Mouse (Mus musculus) spleen, postnatal 4 days (tissue): Measurements from ENCODE around the gene Prelid3b.

Experiments
- DNase-seq, 2 experiments: peaks; one replicate each; pipeline ENCODE4 v3.0.0; 2022; ENCODE audit warnings: low spot score in 2 of 2

The Prelid3b gene

GRCm38 (mm10) chr2:174463370-174463769 is 9.5 kb downstream of the Prelid3b start:
- peak in 1 of 2 experiments; percentile 68 for DNase-seq

GRCm38 (mm10) chr2:174459365-174459764 is 13.5 kb downstream of the Prelid3b start:
- no peak for DNase-seq

DNA sequence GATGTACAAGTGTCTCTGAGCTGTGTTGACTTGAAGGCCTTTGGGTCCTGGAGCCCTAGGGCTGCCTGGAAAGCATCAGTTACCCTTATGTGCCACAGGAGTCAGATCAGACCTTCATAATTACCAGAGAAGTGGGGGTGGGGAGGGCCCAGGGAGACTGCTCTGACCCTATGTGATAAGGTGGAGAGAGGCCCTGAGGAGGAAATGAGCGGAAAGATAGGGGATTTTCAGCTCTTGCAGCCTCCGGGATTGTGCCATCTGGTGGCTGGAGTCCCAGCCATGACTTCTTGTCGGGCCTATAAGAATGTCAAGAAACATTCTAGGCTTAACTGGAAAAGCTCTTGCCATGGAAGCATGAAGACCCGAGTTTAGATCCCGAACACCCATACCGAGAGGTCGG is 19.2 kb downstream of the Prelid3b start:
- DNase-seq, result peak; percentile 83 to 85

- DNase-seq, result no peak
These were observed 22.5 kb downstream of the Prelid3b start, which contains the start of gene Tubb1 for GRCm38 (mm10) chr2:174450353-174450752. Tubb1 (plus strand) TSS chr2:174450695.

GRCm38 (mm10) chr2:174448405-174448804 is 24.5 kb downstream of the Prelid3b start:
- no peak for DNase-seq

- DNase-seq, result no peak
These were observed 26.0 kb downstream of the Prelid3b start for GRCm38 (mm10) chr2:174446905-174447304.

DNA sequence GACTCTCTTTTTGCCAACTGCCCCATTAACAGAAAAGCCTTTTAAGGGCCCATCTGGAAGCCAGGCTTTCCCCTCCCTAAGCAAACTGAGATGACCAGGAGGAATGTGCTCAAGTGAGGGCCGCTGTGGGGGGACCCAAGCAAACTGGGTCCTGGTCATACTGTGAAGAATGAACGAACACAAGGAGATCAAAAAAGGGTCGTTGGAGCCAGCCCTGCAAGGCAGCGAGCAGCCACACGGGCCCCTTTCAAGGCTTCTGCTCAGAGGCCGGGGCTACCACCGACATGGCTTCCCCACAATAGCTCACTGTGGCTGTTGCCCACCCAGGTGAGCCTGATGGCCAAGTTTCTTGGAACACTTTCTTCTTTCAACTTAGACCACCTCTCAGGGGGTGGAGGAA is 26.4 kb downstream of the Prelid3b start:
- no peak for DNase-seq

- DNase-seq, result no peak
These were observed 27.9 kb downstream of the Prelid3b start for GRCm38 (mm10) chr2:174445018-174445417.

DNA sequence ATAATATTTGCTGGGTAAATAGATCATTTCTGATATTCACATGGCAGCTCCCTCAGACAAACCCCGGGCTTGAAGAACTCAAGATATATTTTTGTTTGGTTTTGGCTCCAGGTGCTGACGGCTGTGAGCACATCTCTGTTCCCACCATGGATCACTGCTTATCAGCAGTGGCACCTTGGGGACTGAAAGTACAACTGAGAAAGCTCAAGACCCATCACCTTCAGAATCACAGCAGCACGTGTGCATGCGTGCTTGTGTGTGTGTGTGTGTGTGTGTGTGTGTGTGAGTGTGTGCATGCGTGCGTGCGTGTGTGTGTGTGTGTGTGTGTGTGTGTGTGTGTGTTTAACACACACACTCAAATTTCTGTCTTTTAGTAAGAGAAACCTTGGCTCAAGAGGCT is 28.5 kb downstream of the Prelid3b start:
- no peak for DNase-seq

DNA sequence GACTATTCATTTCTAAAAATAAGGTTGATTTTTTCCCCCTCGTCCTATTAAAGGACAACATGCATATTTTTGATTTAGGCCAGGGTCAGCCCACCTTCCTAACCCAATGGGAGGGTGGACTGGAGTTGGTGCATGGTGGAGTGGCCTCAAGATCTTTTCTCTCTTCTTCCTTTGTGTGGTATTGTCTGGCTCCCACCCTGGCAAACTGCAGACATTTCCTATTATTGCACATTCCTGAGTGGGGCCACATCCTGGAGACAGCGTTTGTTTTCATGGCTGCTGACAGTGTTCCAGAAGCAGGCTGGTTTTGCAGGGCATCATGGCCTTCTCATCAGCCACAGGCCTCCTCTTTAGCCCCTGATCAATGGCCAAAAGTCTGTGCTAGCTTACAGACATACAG is 29.8 kb downstream of the Prelid3b start:
- DNase-seq, result no peak

GRCm38 (mm10) chr2:174442460-174442859 is 30.4 kb downstream of the Prelid3b start:
- no peak for DNase-seq

GRCm38 (mm10) chr2:174441898-174442297 is 31.0 kb downstream of the Prelid3b start:
- DNase-seq, result no peak

GRCm38 (mm10) chr2:174439961-174440360 is 32.9 kb downstream of the Prelid3b start:
- no peak for DNase-seq

GRCm38 (mm10) chr2:174439450-174439838 is 33.4 kb downstream of the Prelid3b start:
- no peak for DNase-seq

DNA sequence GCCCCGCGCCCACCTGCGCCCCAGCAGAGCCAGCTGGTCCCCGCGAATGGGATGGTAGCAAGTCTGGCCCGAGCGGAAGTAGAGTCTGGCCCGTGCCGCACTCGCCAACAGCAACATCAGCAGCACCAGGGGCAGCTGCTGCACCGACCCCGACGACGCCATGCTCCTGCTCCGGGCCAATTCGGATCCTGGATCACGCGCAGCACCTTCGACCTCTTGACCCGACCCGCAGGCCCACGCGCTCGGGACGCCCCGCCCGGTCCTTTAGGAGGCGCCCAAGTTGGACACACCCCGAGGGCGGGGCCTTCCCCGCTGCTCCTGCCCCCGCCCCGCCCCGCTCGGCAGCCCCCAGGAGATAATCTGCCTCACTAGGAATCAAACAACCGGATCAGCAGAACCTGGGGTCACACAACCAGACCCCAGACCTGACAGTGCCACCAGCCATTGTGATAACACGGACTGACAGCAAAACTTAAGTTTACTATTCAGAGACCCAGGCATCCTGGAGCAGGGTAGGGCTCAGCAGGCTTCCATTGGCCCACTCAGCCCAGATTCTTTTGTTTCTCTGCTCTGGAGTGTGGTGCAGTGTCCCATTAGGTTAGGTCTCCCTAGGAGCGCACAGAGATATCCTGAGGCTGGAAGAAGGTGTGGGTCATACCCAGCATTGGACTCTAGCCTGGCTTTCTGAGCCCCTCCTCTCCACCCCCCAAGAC is 34.0 kb downstream of the Prelid3b start, which contains the start of gene Ctsz:
Ctsz (minus strand) TSS at position 303 of the 713 bp plus-strand sequence.
- DNase-seq, result peak; percentile 79 to 89

- no peak for DNase-seq
These were observed 34.7 kb downstream of the Prelid3b start for GRCm38 (mm10) chr2:174438181-174438580.

GRCm38 (mm10) chr2:174437697-174437982 is 35.2 kb downstream of the Prelid3b start:
- DNase-seq, result peak; percentile 62 to 75

DNA sequence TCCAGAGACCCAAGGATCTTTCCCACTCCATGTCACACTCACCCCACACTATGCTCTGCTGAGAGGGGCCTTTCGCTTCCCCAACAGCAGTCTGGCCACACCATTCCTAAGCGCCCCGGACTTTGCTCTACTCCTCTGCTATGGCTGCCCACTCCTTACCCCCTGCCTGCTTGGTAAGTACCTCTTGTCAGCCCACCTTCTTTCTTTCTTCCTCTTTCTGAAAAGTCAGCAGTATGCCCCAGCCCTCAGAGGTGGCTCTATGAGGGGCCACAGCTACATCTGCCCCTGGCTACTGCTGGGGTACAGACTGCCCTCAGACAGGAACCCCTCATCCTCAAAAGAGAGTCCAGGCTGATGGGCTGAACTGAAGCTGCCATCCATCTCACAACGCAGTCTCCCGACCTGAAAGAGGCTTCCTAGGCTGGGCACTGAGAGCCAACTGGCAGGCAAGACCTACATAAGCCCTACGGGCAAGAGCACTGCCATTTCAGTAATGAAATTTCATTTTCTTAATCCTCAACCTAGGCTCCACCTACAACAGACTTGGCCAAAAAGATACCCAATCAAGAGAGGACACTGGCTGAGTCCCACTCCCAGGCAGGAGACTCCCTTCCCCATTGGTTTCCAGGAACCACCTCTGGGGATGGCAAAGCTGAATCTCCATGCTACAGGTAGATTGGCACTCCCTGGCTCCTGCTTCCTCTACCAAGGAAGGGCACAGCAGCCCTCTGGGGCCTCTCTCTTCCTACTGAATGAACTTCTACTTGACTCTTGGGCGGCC is 35.8 kb downstream of the Prelid3b start:
- no peak for DNase-seq

GRCm38 (mm10) chr2:174436076-174436701 is 36.7 kb downstream of the Prelid3b start:
- peak; percentile 45 to 77 for DNase-seq

DNA sequence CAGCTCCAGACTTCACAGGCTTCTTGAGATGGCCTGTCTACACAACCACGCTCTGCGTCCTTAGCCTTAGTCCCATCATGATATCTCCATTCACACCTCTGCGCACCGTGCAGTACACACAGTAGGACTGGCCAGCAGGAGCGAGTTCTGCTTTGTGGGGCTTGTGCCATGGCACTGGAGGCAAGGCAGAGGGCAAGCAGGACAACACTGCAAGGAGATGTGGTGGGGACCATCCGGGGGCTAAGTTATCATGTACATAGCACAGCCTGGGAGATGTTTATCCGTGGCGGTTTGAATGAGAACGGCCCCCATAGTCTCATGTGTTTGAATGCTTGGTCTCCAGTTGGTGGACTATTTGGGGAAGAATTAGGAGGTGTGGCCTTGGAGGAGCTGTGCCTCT is 37.9 kb downstream of the Prelid3b start:
- no peak for DNase-seq

GRCm38 (mm10) chr2:174428996-174429591 is 43.8 kb downstream of the Prelid3b start:
- no peak for DNase-seq
